Mouse (Mus musculus) lung, embryonic 15.5 days (tissue): ENCODE data around the gene Dctn2. TPM values are rescaled to one million over a fixed set of nuclear protein-coding genes. Genes with fewer than 3 reads are reported as not detected.

ENCODE experiments used
- ATAC-seq: fragments of 200-750 bp; cut with Nextera tagmentation; 2 replicates; pipeline ENCODE4 v1.8.0; 2017; ENCODE audit warnings: moderate number of reproducible peaks, borderline replicate concordance; ENCODE audit not compliant: low FRiP score, low TSS enrichment; ENCODE audit errors: extremely low read depth
- H3K27ac ChIP-seq: fragments of 300-500 bp; sonication (generic); 2 replicates; pipeline ENCODE4 v1.5.1; 2015; ENCODE audit warnings: moderate library complexity, mild to moderate bottlenecking, inconsistent platforms
- H3K27me3 ChIP-seq: fragments of 300-500 bp; sonication (generic); 2 replicates; pipeline ENCODE4 v1.6.1; 2015; ENCODE audit warnings: inconsistent platforms
- H3K36me3 ChIP-seq: fragments of 300-500 bp; sonication (generic); 2 replicates; pipeline ENCODE4 v1.6.1; 2015; ENCODE audit warnings: inconsistent platforms
- H3K4me1 ChIP-seq: fragments of 300-500 bp; sonication (generic); 2 replicates; pipeline ENCODE4 v1.6.1; 2015; ENCODE audit warnings: inconsistent platforms
- H3K4me2 ChIP-seq: fragments of 300-500 bp; sonication (generic); 2 replicates; pipeline ENCODE4 v1.6.1; 2015; ENCODE audit warnings: inconsistent platforms, mild to moderate bottlenecking, moderate library complexity
- H3K4me3 ChIP-seq: fragments of 300-500 bp; sonication (generic); 2 replicates; pipeline ENCODE4 v1.5.1; 2015; ENCODE audit warnings: mild to moderate bottlenecking, inconsistent platforms
- H3K9ac ChIP-seq: fragments of 300-500 bp; sonication (generic); 2 replicates; pipeline ENCODE4 v1.6.1; 2015; ENCODE audit warnings: inconsistent platforms
- H3K9me3 ChIP-seq: fragments of 300-500 bp; sonication (generic); 2 replicates; pipeline ENCODE4 v1.6.1; 2016; ENCODE audit warnings: inconsistent platforms
- WGBS: fragments of 180-500 bp; shearing (Covaris S2); methylation state at CpG from one replicate; pipeline ENCODE4 v1.1.7; 2015; 5-methylcytosine and 5-hydroxymethylcytosine counted together
- polyA plus RNA-seq: library from polyadenylated mRNA; unstranded; fragments of >200 nt; fragmentation: Nextera tagmentation; extraction: Ambion mirVana; gene quantifications from 2 replicates; pipeline ENCODE4 v1.2.1, GENCODE M21; 2015

Dctn2 gene
- polyA plus RNA-seq, 1 experiment from 2014 or later: 189 TPM

DNA sequence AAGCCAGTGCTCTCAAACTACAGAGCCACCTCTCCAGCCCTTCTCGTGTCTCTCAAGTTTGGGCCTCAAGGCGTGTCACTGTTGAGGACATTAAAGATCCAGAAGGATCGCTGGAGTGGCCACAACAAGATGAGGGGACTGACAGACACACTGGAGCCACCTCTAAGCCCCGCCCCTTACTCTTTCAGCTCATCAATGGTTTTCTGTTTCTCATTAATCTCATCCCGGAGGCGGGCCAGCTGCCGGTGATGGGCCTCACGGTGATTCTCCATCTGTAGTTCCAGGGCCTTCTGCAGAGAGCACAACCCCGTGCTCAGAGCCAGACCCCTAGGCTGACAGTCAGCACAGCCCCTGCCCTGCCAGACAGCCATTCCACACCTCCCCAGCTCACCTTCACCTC is 29.6 kb upstream of the Dctn2 start:
- H3K9ac ChIP-seq: no peak overlapping the region
- WGBS: 34% methylated on average over 9 of the region's 9 CpGs

DNA sequence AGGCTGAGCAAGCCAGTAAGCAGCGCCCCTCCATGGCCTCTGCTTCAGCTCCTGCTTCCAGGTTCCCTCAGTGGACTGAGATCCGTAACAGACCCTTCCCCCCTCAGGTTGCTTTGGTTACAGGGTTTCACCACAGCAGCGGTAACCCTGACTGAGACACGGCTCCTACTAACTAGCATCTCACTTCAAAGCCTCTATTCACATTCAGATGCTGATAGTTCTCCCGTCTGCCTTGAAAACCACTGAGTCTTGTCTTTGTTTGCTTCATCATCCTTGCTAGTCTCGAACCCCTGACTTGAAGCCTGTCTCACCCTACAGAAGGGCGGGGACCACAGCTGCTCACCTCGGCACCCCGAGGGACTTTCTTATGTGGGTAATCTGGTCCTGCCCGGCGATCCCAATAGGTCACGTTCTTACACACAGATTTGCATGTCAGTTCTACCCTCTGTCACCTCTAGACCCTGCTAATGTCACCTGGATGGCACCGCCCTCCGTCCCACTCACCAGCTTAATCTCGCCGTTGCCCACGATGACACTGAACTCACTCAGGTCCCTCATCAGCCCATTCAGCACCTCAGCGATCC is 27.8 kb upstream of the Dctn2 start:
- H3K36me3 ChIP-seq: no peaks in the 10 kb centered on the region
- ATAC-seq: no peak
- WGBS: 66% methylated on average over 18 of the region's 18 CpGs
- H3K9ac ChIP-seq: no peak overlapping the region
- no peak overlapping the region for H3K4me3 ChIP-seq
- H3K27me3 ChIP-seq: peaks cover 14% of the 10 kb centered on the region; the same call in 1 of the 2 replicates
- no peak overlapping the region for H3K4me2 ChIP-seq
- no peaks in the 10 kb centered on the region for H3K4me1 ChIP-seq
- no peak overlapping the region for H3K27ac ChIP-seq
- H3K9me3 ChIP-seq: no peaks in the 10 kb centered on the region

More for the DNA sequence above, 29.6 kb upstream of the Dctn2 start:
- ATAC-seq: 0 out of 2 replicates have a peak, but pooled peaks have one; percentile 29
- no peak overlapping the region for H3K4me3 ChIP-seq
- no peak overlapping the region for H3K4me2 ChIP-seq
- H3K36me3 ChIP-seq: no peaks in the 10 kb centered on the region
- no peak overlapping the region for H3K27ac ChIP-seq
- H3K9me3 ChIP-seq: no peaks in the 10 kb centered on the region
- peaks cover 14% of the 10 kb centered on the region; the same call in 1 of the 2 replicates for H3K27me3 ChIP-seq
- no peaks in the 10 kb centered on the region for H3K4me1 ChIP-seq

DNA sequence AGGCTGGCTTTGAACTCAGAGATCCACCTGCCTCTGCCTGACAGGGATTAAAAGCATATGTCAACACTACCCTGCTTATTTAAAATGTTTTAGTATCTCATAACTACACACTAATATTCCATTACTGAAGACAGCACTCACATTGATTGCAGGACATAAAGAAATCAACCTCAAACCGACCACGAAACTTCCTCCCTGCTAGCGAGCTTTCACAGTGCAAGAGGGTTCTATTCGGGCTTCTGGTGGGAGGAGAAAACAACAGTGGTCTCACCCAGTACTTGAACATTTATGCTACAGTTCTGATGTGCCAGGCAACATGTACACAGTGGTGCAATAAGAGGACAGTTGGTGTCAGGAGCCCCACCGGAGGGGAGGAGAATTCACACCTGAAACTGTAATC is 15.4 kb upstream of the Dctn2 start:
- H3K9me3 ChIP-seq: no peaks in the 10 kb centered on the region
- no peak overlapping the region for H3K4me3 ChIP-seq
- 82% methylated on average over 5 of the region's 5 CpGs for WGBS
- no peak overlapping the region for H3K4me2 ChIP-seq
- no peaks in the 10 kb centered on the region for H3K36me3 ChIP-seq
- H3K4me1 ChIP-seq: no peaks in the 10 kb centered on the region
- H3K27me3 ChIP-seq: no peaks in the 10 kb centered on the region
- no peak overlapping the region for H3K9ac ChIP-seq
- no peak overlapping the region for H3K27ac ChIP-seq
- no peak for ATAC-seq

DNA sequence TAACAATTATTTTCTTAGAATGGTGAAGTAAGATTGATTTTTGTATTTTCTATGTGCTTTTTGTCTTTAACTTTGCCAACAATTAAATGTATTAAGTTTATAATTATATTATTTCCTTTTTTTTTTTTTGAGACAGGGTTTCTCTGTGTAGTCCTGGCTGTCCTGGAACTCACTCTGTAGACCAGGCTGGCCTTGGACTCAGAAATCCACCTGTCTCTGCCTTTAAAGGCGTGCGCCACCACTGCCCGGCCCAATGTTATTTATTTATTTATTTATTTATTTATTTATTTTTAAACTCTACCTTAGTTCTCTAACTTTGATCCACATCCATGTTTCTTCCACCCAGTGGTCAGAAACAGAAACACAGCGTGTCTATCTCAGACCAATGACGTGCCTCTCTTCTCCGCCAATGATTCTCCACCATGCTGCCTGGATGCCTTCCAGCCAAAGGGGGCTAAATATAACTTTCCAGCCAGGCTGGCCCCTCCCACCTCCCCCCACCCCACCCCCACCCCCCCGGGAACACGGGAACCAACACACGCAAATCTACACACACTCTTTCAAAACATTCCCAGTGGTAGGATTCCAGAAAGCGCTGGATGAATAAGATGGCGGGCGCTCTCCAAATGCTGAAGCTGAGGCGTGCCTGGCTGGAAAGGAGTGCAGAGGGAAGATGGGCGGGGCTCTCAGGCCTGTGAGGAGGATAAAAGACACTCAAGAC is 10.4 kb upstream of the Dctn2 start:
- 21% methylated on average over 14 of the region's 14 CpGs for WGBS
- Histone ChIP-seq H3K4me2 (no peak overlapping the region), H3K36me3 (no peaks in the 10 kb centered on the region), H3K4me1 (no peaks in the 10 kb centered on the region), H3K27ac (no peak overlapping the region), H3K27me3 (0 out of 2 replicates have a peak, but pooled peaks cover under 1% of the 10 kb centered on the region), H3K9ac (no peak overlapping the region), H3K4me3 (no peak overlapping the region), H3K9me3 (no peaks in the 10 kb centered on the region)
- ATAC-seq: peak; percentile 69

DNA sequence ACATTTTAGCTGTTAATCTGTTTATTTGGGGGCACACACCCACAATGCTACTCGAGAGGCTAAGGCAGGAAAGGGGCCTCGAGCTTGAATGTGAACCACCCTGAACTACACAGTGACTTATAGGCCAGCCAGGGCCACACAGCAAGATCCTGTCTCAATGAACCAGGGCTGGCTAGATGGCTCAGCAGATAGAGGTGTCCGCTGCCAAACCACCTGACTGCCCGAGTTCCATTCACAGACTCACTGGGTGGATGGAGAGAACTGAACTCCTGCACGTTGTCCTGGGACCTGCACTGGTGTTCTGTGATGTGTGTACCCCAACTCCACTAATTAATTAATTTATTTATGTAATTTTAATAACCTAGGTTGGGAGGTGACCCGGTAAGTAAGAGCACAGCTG is 8.4 kb upstream of the Dctn2 start:
- Histone ChIP-seq H3K9me3 (no peaks in the 10 kb centered on the region), H3K4me2 (no peak overlapping the region), H3K4me1 (peaks cover 6% of the 10 kb centered on the region), H3K4me3 (no peak overlapping the region), H3K27me3 (peaks cover 21% of the 10 kb centered on the region), H3K27ac (no peak overlapping the region), H3K9ac (no peak overlapping the region), H3K36me3 (no peaks in the 10 kb centered on the region)
- ATAC-seq: no peak
- 69% methylated on average over 6 of the region's 6 CpGs for WGBS

DNA sequence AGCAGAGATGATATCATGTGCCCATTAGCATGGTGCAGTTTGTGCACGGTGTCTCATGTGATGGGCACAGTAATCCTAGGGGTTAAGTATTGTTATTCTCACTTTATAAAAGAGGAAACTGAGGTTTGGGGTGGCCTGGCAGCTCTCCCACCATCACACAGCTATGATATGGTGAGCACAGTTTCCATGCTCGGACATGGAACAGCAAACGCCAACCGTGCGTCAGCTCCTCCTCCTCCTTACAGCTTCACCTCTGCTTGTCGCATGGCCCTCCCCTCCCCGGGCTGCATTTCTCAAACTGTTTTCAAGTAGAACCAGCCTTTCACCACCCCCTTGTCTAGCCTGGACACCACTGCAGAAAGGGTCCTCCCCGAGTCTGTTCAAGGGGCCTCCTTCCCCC is 7.7 kb upstream of the Dctn2 start:
- no peaks in the 10 kb centered on the region for H3K36me3 ChIP-seq
- 67% methylated on average over 8 of the region's 8 CpGs for WGBS
- H3K4me3 ChIP-seq: no peak overlapping the region
- H3K27me3 ChIP-seq: peaks cover 28% of the 10 kb centered on the region
- H3K9ac ChIP-seq: no peak overlapping the region
- H3K4me2 ChIP-seq: no peak overlapping the region
- ATAC-seq: no peak
- H3K27ac ChIP-seq: no peak overlapping the region
- H3K4me1 ChIP-seq: peaks cover 8% of the 10 kb centered on the region
- no peaks in the 10 kb centered on the region for H3K9me3 ChIP-seq

DNA sequence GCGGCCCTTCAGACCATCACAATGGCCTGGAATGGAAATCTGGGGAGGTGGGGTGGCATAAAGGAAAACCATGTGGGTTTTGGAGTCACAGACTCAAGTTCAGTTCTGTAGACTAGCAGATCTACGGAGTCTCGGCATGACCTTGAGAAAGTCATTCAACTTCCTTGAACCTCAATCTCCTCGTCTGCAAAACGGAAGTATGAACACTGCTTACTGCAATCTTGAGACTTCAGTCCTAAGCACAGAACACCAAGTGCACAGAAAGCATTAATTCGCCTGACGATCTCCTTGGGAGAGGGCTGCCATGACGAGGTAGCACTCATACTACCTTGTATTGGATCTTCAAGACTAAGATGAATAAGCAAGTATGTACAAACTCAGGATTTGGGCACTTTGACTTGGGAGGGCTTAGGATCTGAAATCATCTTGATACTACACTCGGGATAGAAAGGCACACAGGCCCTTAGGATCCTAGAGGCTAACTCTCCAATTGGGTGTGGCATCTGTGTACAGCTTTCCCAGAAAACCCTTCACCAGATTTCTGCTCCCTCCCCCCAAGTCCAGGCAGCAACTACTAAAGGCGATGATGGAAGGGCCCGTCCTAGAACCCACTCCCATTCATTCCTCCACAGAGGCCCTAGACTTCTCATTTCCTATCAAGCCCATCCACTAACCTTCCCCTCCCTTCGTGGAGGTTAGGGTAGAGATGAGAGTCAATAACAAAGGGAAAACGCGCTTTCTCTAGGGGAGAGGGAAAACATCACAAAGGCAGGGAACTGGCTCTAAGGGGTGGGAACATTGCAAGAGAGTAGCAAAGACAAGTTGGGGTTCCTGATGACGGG is 4.2 kb upstream of the Dctn2 start:
- H3K4me2 ChIP-seq: peak overlapping the region; percentile 81; the same call in 1 of the 2 replicates
- no peaks in the 10 kb centered on the region for H3K36me3 ChIP-seq
- no peaks in the 10 kb centered on the region for H3K9me3 ChIP-seq
- H3K27ac ChIP-seq: no peak overlapping the region
- 0 out of 2 replicates have a peak overlapping the region, but pooled peaks have one; percentile 43 for H3K4me3 ChIP-seq
- H3K4me1 ChIP-seq: peaks cover 9% of the 10 kb centered on the region
- no peak for ATAC-seq
- H3K9ac ChIP-seq: no peak overlapping the region
- peaks cover 39% of the 10 kb centered on the region for H3K27me3 ChIP-seq
- 63% methylated on average over 15 of the region's 15 CpGs for WGBS

DNA sequence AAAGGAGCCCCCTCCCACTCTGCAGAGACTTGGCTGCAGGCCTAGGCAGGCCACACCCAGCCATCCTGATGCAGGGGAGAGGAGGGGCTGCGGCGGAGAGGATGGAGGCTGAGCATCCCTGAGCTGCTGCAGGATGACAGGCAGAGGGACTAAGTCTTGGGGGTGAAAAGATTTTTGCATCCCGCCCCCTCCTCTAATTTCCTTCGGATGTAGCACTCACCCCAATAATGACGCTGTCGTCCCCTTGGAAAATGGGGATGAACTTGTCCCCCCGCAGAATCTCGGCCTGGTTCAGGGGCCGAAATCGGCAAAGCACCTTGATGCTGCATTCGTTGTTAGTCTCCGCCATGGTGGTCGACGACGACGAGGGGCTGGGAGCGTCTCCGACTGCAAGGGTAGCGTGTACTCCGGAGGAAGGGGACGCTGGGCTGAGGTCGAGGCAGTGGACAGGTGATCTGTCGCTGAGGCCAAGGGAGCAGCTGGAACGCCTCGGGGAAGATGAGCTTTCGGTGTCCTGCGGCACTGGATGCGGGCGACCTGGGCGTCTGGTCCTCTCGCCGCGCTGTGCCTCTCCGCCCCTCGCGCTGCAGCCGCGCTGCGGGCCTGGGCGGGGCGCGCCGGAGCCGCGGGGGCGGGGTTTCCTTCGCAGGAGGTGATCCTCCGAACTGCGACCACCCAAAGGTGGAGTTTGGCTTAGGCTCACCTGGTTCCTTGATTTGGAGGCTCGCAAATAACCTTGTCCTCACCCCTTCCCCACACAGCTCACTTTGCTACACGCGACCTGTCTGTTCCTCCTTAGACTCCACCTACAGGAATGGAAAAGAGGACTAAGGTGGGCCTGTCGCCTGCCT is 3.4 kb upstream of the Dctn2 start, which contains the start of gene Kif5a:
Gene Kif5a (minus strand): TSS at position 801 of the 851 bp plus-strand sequence.
- H3K4me1 ChIP-seq: peaks cover 17% of the 10 kb centered on the region
- H3K4me2 ChIP-seq: peak within 1 kb of the TSS; percentile 81
- H3K36me3 ChIP-seq: no peaks in the 10 kb centered on the region
- WGBS: 1% methylated on average over 51 of the region's 53 CpGs
- peak within 1 kb of the TSS; percentile 43 for H3K4me3 ChIP-seq
- peak within 1 kb of the TSS; percentile 43 for H3K9ac ChIP-seq
- H3K27me3 ChIP-seq: peaks cover 39% of the 10 kb centered on the region
- no peaks in the 10 kb centered on the region for H3K9me3 ChIP-seq
- H3K27ac ChIP-seq: no peak within 1 kb of the TSS
- ATAC-seq: no peak

DNA sequence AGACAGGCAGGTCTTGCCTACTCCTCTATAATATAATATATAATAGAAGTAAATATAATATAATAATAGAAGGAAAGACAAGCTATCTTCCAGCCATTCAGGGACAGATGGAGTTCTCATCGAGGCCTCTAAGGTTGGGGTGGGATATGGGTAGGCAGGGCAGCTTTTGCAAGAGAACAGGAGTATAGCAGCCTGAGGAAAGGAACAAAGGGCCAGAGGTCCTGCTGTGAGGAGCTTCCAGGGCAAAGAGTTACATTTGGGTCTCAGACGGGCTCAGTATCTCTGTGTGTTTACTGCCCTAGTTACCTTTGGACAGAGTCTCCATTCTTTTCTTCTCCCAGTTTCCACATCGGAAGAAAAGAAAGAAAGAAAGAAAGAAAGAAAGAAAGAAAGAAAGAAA is 2.5 kb upstream of the Dctn2 start:
- Histone ChIP-seq H3K4me2 (no peak overlapping the region), H3K27me3 (peaks cover 39% of the 10 kb centered on the region), H3K4me1 (peaks cover 26% of the 10 kb centered on the region), H3K9ac (no peak overlapping the region), H3K4me3 (no peak overlapping the region), H3K27ac (no peak overlapping the region), H3K36me3 (peaks cover 4% of the 10 kb centered on the region; the same call in 1 of the 2 replicates), H3K9me3 (no peaks in the 10 kb centered on the region)
- ATAC-seq: no peak
- WGBS: 64% methylated on average over 3 of the region's 3 CpGs

DNA sequence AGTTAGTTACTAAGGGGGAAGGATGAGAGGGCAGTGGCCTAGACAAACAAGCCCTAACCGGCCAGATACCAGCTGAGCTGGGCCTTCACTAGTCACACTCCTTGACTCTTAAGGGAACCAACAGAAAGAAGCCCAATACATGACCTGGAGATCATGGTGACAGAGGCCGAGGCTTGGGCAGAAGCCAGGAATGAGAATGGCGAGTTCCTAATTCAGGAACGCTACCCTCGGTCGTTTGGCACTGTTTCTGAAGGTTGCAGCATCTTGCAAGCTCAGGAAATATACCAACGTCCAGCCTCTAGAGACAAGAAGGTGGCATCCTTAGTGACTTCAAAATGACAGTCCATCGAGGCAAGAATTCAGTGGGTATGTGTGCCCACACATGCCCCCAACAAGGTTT is 1.8 kb upstream of the Dctn2 start:
- Histone ChIP-seq H3K27me3 (peaks cover 39% of the 10 kb centered on the region), H3K9me3 (no peaks in the 10 kb centered on the region)
- WGBS: 68% methylated on average over 8 of the region's 8 CpGs

DNA sequence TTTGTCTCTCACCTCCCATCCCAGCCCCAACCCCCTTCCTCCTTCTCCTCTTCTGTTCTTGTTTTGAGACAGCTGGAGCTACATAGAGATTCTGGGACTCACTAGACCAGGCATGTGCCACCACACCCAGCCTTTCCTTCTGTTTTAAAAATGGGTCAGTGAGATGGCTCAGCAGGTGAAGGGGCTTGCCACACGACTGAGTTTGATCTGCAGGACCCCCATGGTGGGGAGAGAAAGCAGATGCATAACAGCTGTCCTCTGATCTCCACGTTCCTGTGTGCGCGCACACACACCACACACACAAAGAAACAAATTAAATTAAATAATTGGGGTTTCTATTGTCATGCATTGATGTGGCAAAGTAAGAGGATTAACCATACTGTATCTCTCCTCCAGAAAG is 1.2 kb upstream of the Dctn2 start:
- no peak overlapping the region for H3K9ac ChIP-seq
- H3K4me3 ChIP-seq: no peak overlapping the region
- ATAC-seq: no peak
- no peaks in the 10 kb centered on the region for H3K9me3 ChIP-seq
- peaks cover 39% of the 10 kb centered on the region for H3K27me3 ChIP-seq
- no peak overlapping the region for H3K27ac ChIP-seq
- H3K36me3 ChIP-seq: peaks cover 12% of the 10 kb centered on the region
- H3K4me1 ChIP-seq: peaks cover 28% of the 10 kb centered on the region
- no peak overlapping the region for H3K4me2 ChIP-seq
- 71% methylated on average over 4 of the region's 4 CpGs for WGBS

More for the DNA sequence above, 1.8 kb upstream of the Dctn2 start:
- Histone ChIP-seq H3K4me3 (no peak overlapping the region), H3K27ac (no peak overlapping the region), H3K4me1 (peaks cover 28% of the 10 kb centered on the region), H3K9ac (no peak overlapping the region), H3K36me3 (peaks cover 10% of the 10 kb centered on the region), H3K4me2 (no peak overlapping the region)
- no peak for ATAC-seq
